Mouse (Mus musculus) limb, embryonic 10.5 days (tissue): Measurements from ENCODE around the gene Cda. TPM values are rescaled to one million over a fixed set of nuclear protein-coding genes. Genes with fewer than 3 reads are reported as not detected.
"Not testable (repeated sequence)": the region's sequence is repeated elsewhere in the genome, so short reads cannot be mapped to it uniquely, and the experiment has no call there.

Source experiments
- DNase-seq: peaks from one replicate; pipeline ENCODE4 v3.0.0-alpha.2; 2017; ENCODE audit warnings: low spot score
- H3K27ac ChIP-seq: fragments of 300-500 bp; sonication (generic); 2 replicates; pipeline ENCODE4 v1.5.1; 2016; ENCODE audit warnings: mild to moderate bottlenecking
- H3K27me3 ChIP-seq: fragments of 300-500 bp; sonication (generic); 2 replicates; pipeline ENCODE4 v1.6.1; 2016; ENCODE audit warnings: low read depth, mild to moderate bottlenecking; ENCODE audit not compliant: poor library complexity, severe bottlenecking
- H3K36me3 ChIP-seq: fragments of 300-500 bp; sonication (generic); 2 replicates; pipeline ENCODE4 v1.6.1; 2016; ENCODE audit warnings: mild to moderate bottlenecking, moderate library complexity
- H3K4me1 ChIP-seq: fragments of 300-500 bp; sonication (generic); 2 replicates; pipeline ENCODE4 v1.6.1; 2016
- H3K4me3 ChIP-seq: fragments of 300-500 bp; sonication (generic); 2 replicates; pipeline ENCODE4 v1.5.1; 2016; ENCODE audit warnings: mild to moderate bottlenecking, moderate library complexity
- H3K9me3 ChIP-seq: fragments of 300-500 bp; sonication (generic); replicated peaks from 2 replicates; pipeline ENCODE4 v1.6.1; 2016; ENCODE audit warnings: mild to moderate bottlenecking
- WGBS: fragments of 180-500 bp; shearing (Covaris S2); methylation state at CpG from one replicate; pipeline ENCODE4 v1.1.7; 2016; 5-methylcytosine and 5-hydroxymethylcytosine counted together
- polyA plus RNA-seq: library from polyadenylated mRNA; unstranded; fragments of >200 nt; fragmentation: Nextera tagmentation; extraction: Ambion mirVana; gene quantifications from 2 replicates; pipeline ENCODE4 v1.2.1, GENCODE M21; 2016

Cda gene
- polyA plus RNA-seq, 1 experiment from 2014 or later, result 4.1 TPM

- Histone ChIP-seq H3K36me3 (no peaks in the 10 kb centered on the region), H3K4me1 (peaks cover 4% of the 10 kb centered on the region; the same call in 1 of the 2 replicates), H3K4me3 (no peak overlapping the region), H3K27ac (no peak overlapping the region), H3K27me3 (no peaks in the 10 kb centered on the region), H3K9me3 (no peaks in the 10 kb centered on the region)
- WGBS, result 80% methylated on average over 7 of the region's 7 CpGs
- no peak for DNase-seq
Measured at GRCm38 (mm10) chr4:138342048-138342447, 25.7 kb downstream of the Cda start.

DNA sequence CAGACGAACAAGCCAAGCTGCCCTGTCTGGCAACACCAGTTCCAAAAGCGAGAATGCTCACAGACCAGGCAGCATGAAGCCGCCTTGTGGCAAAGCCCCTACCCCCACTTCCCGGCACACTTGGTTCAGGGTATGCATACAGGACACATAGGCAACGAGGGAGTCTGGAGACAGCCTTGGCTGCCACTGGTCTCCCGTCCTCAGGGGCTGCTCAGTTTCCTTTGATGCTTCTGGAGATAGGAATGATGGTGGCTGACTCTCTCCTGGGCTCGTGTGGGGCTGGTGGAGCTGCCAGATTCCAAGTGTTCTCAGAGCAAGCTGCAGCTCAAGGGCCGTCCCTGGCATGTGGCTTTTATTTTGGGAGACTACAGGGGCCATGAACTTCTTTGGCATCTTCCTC lies 26.4 kb downstream of the Cda start:
- H3K4me3 ChIP-seq, result no peak overlapping the region
- no peak overlapping the region for H3K27ac ChIP-seq
- peaks cover 4% of the 10 kb centered on the region; the same call in 1 of the 2 replicates for H3K4me1 ChIP-seq
- no peaks in the 10 kb centered on the region for H3K36me3 ChIP-seq
- WGBS, result 64% methylated on average over 8 of the region's 8 CpGs
- H3K27me3 ChIP-seq, result no peaks in the 10 kb centered on the region
- no peak for DNase-seq
- H3K9me3 ChIP-seq, result no peaks in the 10 kb centered on the region

DNA sequence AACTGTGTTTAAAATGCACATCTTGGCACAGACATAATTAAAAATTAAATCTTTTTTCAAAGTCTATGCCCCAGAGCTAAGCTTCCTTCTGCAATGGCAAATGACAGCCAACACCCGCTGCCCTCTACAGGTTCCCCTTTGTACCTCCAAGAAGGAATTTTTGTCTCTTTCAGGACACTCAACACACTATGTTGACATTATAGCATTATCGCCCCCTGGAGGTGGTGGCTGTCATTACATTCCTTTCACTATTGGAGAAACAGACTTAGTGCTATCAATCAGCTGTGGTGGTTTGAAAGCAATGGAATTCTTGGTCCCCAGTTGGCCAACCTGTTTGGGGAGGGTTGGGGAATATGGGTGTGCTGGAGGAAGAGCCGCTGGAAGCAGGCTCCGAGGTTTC lies 27.8 kb downstream of the Cda start:
- Histone ChIP-seq H3K4me3 (no peak overlapping the region), H3K27ac (no peak overlapping the region), H3K27me3 (no peaks in the 10 kb centered on the region), H3K9me3 (no peaks in the 10 kb centered on the region), H3K4me1 (peaks cover 4% of the 10 kb centered on the region; the same call in 1 of the 2 replicates), H3K36me3 (no peaks in the 10 kb centered on the region)
- no peak for DNase-seq
- WGBS, result 36% methylated on average over 4 of the region's 4 CpGs

- Histone ChIP-seq H3K9me3 (no peaks in the 10 kb centered on the region), H3K4me1 (peaks cover 4% of the 10 kb centered on the region; the same call in 1 of the 2 replicates)
- 83% methylated on average over 9 of the region's 9 CpGs for WGBS
Measured at GRCm38 (mm10) chr4:138337341-138337740, 30.5 kb downstream of the Cda start.

DNA sequence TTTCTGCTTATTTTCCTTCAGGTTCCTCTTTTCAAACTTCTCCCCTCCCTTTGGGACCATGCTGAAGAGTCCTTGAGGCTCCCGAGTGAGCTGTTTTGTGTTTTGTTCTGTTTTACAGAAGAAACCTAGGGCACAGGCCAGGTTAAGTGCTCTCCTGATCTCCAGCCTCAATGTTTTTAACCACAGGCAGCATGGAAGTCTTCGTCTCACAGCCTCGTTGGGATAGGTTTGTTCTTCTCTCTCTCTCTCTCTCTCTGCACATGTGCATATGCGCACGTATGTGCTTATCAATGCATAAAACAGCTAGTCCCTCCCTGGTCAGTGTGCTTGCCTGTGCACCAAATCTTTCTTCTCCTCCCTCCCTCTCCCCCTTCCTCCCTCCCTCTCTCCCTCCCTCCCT lies 30.9 kb downstream of the Cda start:
- DNase-seq, result no peak
- no peaks in the 10 kb centered on the region for H3K36me3 ChIP-seq
- WGBS, result 82% methylated on average over 5 of the region's 5 CpGs
- peaks cover 4% of the 10 kb centered on the region; the same call in 1 of the 2 replicates for H3K4me1 ChIP-seq
- H3K9me3 ChIP-seq, result no peaks in the 10 kb centered on the region
- no peak overlapping the region for H3K4me3 ChIP-seq
- no peak overlapping the region for H3K27ac ChIP-seq
- peaks cover 6% of the 10 kb centered on the region; the same call in 1 of the 2 replicates for H3K27me3 ChIP-seq

More at GRCm38 (mm10) chr4:138337341-138337740, 30.5 kb downstream of the Cda start:
- DNase-seq, result no peak
- H3K36me3 ChIP-seq, result no peaks in the 10 kb centered on the region
- H3K27me3 ChIP-seq, result peaks cover 2% of the 10 kb centered on the region; the same call in 1 of the 2 replicates
- H3K27ac ChIP-seq, result no peak overlapping the region
- H3K4me3 ChIP-seq, result no peak overlapping the region

DNA sequence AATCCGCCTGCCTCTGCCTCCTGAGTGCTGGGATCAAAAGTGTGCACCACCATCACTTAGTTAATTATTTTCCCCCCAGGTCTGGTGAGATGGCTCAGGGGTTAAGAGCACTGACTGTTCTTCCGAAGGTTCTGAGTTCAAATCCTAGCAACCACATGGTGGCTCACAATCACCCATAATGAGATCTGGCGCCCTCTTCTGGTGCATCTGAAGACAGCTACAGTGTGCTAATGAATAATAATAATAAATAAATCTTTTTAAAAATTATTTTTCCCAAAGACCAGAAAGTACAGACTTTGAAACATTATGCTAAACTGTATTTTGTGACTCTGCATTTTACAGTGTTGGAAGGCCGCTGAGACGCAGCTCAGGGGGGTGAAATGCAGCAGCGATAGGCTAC lies 32.1 kb downstream of the Cda start:
- Histone ChIP-seq H3K36me3 (no peaks in the 10 kb centered on the region), H3K27me3 (peaks cover 18% of the 10 kb centered on the region), H3K9me3 (no peaks in the 10 kb centered on the region), H3K4me3 (no peak overlapping the region), H3K4me1 (peaks cover under 1% of the 10 kb centered on the region; the same call in 1 of the 2 replicates), H3K27ac (no peak overlapping the region)
- no peak for DNase-seq
- WGBS, result 87% methylated on average over 6 of the region's 6 CpGs

- peaks cover 22% of the 10 kb centered on the region for H3K27me3 ChIP-seq
- H3K4me3 ChIP-seq, result no peak overlapping the region
- H3K36me3 ChIP-seq, result no peaks in the 10 kb centered on the region
- H3K27ac ChIP-seq, result no peak overlapping the region
- 89% methylated on average over 12 of the region's 12 CpGs for WGBS
- H3K4me1 ChIP-seq, result peaks cover 7% of the 10 kb centered on the region; the same call in 1 of the 2 replicates
- H3K9me3 ChIP-seq, result no peaks in the 10 kb centered on the region
- no peak for DNase-seq
Measured at GRCm38 (mm10) chr4:138335036-138335435, 32.8 kb downstream of the Cda start.

GRCm38 (mm10) chr4:138333135-138333534 lies 34.7 kb downstream of the Cda start:
- Histone ChIP-seq H3K9me3 (no peaks in the 10 kb centered on the region), H3K4me3 (no peak overlapping the region), H3K36me3 (no peaks in the 10 kb centered on the region), H3K27ac (no peak overlapping the region), H3K4me1 (peaks cover 8% of the 10 kb centered on the region; the same call in 1 of the 2 replicates), H3K27me3 (peaks cover 22% of the 10 kb centered on the region)
- DNase-seq, result no peak
- 83% methylated on average over 4 of the region's 4 CpGs for WGBS

DNA sequence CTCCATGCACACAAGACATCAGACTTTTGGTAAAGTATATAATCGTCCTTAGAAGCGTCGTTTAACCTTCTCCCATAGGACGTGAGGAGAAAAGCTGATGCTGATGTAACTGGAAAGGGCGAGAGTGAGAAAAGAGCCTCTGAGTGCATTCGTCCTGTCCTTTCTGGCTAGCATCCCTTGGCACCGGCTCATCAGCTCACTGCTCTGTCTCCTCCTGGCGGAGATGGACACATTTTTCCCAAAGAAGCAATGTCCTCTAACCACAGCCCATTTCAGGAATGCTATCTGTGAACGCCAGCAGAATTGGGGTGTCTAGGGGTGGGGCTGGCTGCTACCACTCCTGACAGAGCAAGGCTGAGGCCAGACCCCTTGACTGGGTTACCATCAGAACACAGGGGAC lies 36.1 kb downstream of the Cda start:
- WGBS, result 81% methylated on average over 9 of the region's 9 CpGs

GRCm38 (mm10) chr4:138330264-138330671 lies 37.5 kb downstream of the Cda start:
- DNase-seq, result no peak
- peaks cover 21% of the 10 kb centered on the region for H3K4me1 ChIP-seq
- H3K27ac ChIP-seq, result no peak overlapping the region
- no peaks in the 10 kb centered on the region for H3K9me3 ChIP-seq
- no peak overlapping the region for H3K4me3 ChIP-seq
- peaks cover 22% of the 10 kb centered on the region for H3K27me3 ChIP-seq
- no peaks in the 10 kb centered on the region for H3K36me3 ChIP-seq
- 40% methylated on average over 15 of the region's 15 CpGs for WGBS

More for the DNA sequence above, 36.1 kb downstream of the Cda start:
- no peak overlapping the region for H3K4me3 ChIP-seq
- H3K9me3 ChIP-seq, result no peaks in the 10 kb centered on the region
- DNase-seq, result no peak
- H3K27ac ChIP-seq, result no peak overlapping the region
- no peaks in the 10 kb centered on the region for H3K36me3 ChIP-seq
- H3K4me1 ChIP-seq, result peaks cover 8% of the 10 kb centered on the region; the same call in 1 of the 2 replicates
- peaks cover 22% of the 10 kb centered on the region for H3K27me3 ChIP-seq

DNA sequence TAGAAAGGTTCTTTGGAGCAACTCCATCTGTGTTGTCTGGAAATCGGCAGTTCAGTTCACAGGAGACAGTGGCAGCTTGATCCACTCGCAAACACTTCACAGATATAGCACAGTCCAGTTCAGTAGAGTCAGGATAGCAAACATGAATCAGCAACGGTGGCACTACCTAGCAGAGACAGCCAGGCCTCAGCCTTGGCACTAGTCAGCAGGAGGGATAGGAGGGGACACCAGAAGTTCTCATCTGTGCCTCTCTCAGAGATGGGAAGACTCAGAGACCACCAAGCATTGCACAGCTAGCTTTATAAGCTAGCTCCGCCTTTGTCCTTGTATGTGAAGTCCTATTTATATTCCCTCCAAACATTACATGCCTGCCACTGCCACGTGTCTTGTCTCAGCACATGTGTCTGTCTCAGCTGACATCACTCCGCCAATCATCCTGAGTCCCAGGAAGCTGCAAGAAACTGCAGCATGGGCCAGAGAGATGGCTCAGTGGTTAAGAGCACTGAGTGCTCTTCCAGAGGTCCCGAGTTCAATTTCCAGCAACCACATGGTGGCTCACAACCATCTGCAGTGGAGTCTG lies 39.8 kb downstream of the Cda start:
- no peak for DNase-seq
- Histone ChIP-seq H3K4me1 (peaks cover 22% of the 10 kb centered on the region), H3K36me3 (no peaks in the 10 kb centered on the region), H3K9me3 (no peaks in the 10 kb centered on the region), H3K27me3 (peaks cover 22% of the 10 kb centered on the region), H3K4me3 (peak overlapping the region; percentile 42), H3K27ac (0 out of 2 replicates have a peak overlapping the region, but pooled peaks have one; percentile 54)
- WGBS, result 77% methylated on average over 7 of the region's 7 CpGs

DNA sequence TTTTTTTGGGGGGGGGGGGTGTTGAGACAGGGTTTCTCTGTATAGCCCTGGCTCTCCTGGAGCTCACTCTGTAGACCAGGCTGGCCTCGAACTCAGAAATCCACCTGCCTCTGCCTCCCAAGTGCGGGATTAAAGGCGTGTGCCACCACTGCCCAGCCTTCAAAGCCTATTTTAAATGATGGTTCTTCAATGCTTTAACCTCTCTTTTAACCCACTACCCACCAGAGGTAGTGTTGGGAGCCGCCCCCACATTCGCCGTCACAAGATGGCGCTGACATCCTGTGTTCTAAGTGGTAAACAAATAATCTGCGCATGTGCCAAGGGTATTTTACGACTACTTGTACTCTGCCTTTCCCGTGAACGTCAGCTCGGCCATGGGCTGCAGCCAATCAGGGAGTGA lies 40.6 kb downstream of the Cda start:
- not testable (repeated sequence) for H3K9me3 ChIP-seq, H3K4me3 ChIP-seq, H3K36me3 ChIP-seq, DNase-seq
- Histone ChIP-seq H3K27me3 (peaks cover 18% of the 10 kb centered on the region), H3K27ac (peak overlapping the region; percentile 96; the same call in 1 of the 2 replicates), H3K4me1 (peaks cover 22% of the 10 kb centered on the region)
- WGBS, result 68% methylated on average over 9 of the region's 12 CpGs

GRCm38 (mm10) chr4:138326077-138326695 lies 41.6 kb downstream of the Cda start, which contains the start of gene Pink1:
Gene Pink1, minus strand, starts transcription at chr4:138326307.
- WGBS, result 5% methylated on average over 40 of the region's 41 CpGs
- no peaks in the 10 kb centered on the region for H3K36me3 ChIP-seq
- peak; percentile 90 for DNase-seq
- peaks cover 9% of the 10 kb centered on the region for H3K27me3 ChIP-seq
- H3K9me3 ChIP-seq, result no peaks in the 10 kb centered on the region
- peaks cover 22% of the 10 kb centered on the region for H3K4me1 ChIP-seq
- H3K4me3 ChIP-seq, result peak within 1 kb of the TSS; percentile 92
- H3K27ac ChIP-seq, result peak within 1 kb of the TSS; percentile 96
